12 mouse cellular contexts compared by ENCODE assay signal in the genomic region with DNA sequence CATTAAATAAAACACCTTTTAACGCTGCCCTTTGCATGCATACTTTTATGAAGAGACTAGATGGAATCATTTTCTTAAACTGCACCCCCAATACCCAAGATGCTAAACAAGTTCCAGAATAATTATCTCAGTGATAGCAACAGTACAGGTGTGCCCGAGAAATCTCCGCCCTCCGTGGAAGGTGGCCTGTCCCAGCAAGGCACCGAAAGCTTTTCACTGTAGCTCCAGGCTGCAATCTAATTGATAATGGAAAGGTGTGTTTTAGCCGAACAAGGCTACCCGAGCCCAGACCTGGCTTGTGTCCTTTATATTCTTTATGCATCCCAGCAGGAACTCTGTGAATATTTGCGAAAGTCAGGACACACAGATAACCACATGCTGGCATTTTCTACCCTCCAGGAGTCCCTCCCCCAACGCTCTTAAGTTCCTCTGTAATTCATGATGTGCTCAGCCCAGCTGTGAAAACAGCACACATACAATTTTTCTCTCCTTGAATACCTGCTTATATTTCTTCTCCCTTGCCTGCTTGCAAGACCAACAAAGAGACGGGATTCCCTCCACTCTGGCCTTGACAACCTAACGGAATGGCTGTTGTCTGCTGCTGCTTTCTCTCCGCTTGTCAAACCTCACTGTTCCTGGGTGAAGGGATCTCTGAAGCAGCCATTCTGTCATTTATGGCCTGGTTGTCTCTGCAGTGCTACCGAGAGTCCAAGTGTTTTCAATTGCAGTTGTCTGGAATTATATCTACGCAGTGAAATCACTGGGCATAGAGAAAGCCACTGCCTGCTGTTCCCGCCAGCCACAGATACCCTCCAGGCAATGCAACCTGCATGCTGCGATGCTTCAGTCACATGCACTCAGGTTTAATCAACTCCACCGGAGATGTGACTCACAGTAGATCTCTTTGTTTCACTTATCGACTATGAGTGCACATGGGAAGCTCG.
DNase-seq lines count a peak whose midpoint lies in the region; ATAC-seq and TF ChIP-seq lines count a peak whose summit lies in the region.
"Had no signal": no experiment of that assay in that cellular context is flagged by ENCODE, and none has a peak within 500 bp of the region (broad histone marks: within the 10 kb centered on the region; RNA-seq: fewer than 3 reads in every experiment).

No protein-coding gene starts in this region.

- no peak for DNase-seq in heart, postnatal 0 days (ENCODE audit: low spot score)
- no peak for DNase-seq in heart, postnatal 36 days
- DNase-seq in spleen, postnatal 36 days (ENCODE audit: low spot score in 2 of 2) = no peak
- no peak for DNase-seq in lung, adult 2 months
- no peak for DNase-seq in cerebellum, adult 9-11 months
- DNase-seq: kidney, adult 11 months; thymus, postnatal 14 days had no signal

- no peak overlapping the region for H3K27ac ChIP-seq in heart, postnatal 0 days (ENCODE audit: low read depth)
- peak overlapping the region; percentile 2; the same call in 1 of the 2 replicates for H3K27ac ChIP-seq in forebrain, embryonic 16.5 days (ENCODE audit: low read length)
- H3K27ac ChIP-seq in limb, embryonic 13.5 days = no peak overlapping the region
- no peak overlapping the region for H3K27ac ChIP-seq in stomach, embryonic 15.5 days
- H3K27ac ChIP-seq: liver, embryonic 12.5 days had no signal

- no peak for TF ChIP-seq CTCF in heart, postnatal 0 days (IDR thresholded peaks at IDR 0.05; ENCODE audit: low read depth)
- TF ChIP-seq CTCF in lung, adult 2 months (IDR thresholded peaks at IDR 0.05; ENCODE audit: insufficient read depth, low read length) = no peak

- intact Hi-C loops in heart, postnatal 36 days (cut with DNase I) = no loop called here

- no peak overlapping the region for H3K4me3 ChIP-seq in heart, postnatal 0 days (ENCODE audit: low read depth, low read length)
- no peak overlapping the region for H3K4me3 ChIP-seq in forebrain, embryonic 16.5 days (replicated peaks; ENCODE audit: low read length)
- H3K4me3 ChIP-seq in limb, embryonic 13.5 days = peak overlapping the region; percentile 4; the same call in 1 of the 2 replicates
- no peak overlapping the region for H3K4me3 ChIP-seq in stomach, embryonic 15.5 days (replicated peaks)
- H3K4me3 ChIP-seq in lung, adult 2 months (replicated peaks; ENCODE audit: extremely low read depth, low read depth, low read length) = no peak overlapping the region
- H3K4me3 ChIP-seq: liver, embryonic 12.5 days; megakaryocyte, embryonic 14.5 days had no signal

- H3K4me2 ChIP-seq in heart, postnatal 0 days (ENCODE audit: low read depth, low read length) = peak overlapping the region; percentile 10; the same call in 1 of the 2 replicates
- peak overlapping the region; percentile 5; the same call in 1 of the 2 replicates for H3K4me2 ChIP-seq in forebrain, embryonic 16.5 days (ENCODE audit: low read length)
- H3K4me2 ChIP-seq in limb, embryonic 13.5 days (replicated peaks) = peak overlapping the region; percentile 40
- H3K4me2 ChIP-seq in stomach, embryonic 15.5 days = no peak overlapping the region
- H3K4me2 ChIP-seq: liver, embryonic 12.5 days had no signal

- no peaks in the 10 kb centered on the region for H3K4me1 ChIP-seq in heart, postnatal 0 days (ENCODE audit: control insufficient read depth, insufficient read depth)
- peaks cover 6% of the 10 kb centered on the region for H3K4me1 ChIP-seq in forebrain, embryonic 16.5 days (replicated peaks; ENCODE audit: control insufficient read depth, insufficient read depth, low read length)
- peaks cover 31% of the 10 kb centered on the region for H3K4me1 ChIP-seq in limb, embryonic 13.5 days
- no peaks in the 10 kb centered on the region for H3K4me1 ChIP-seq in stomach, embryonic 15.5 days
- H3K4me1 ChIP-seq in lung, adult 2 months (ENCODE audit: control insufficient read depth, insufficient read depth, low read length) = no peaks in the 10 kb centered on the region
- H3K4me1 ChIP-seq: liver, embryonic 12.5 days; megakaryocyte, embryonic 14.5 days had no signal

- no peaks in the 10 kb centered on the region for H3K27me3 ChIP-seq in heart, postnatal 0 days (ENCODE audit: control insufficient read depth, insufficient read depth, low read length)
- no peaks in the 10 kb centered on the region for H3K27me3 ChIP-seq in forebrain, embryonic 16.5 days (replicated peaks; ENCODE audit: control insufficient read depth, insufficient read depth, low read length)
- no peaks in the 10 kb centered on the region for H3K27me3 ChIP-seq in limb, embryonic 13.5 days
- H3K27me3 ChIP-seq in stomach, embryonic 15.5 days (replicated peaks) = no peaks in the 10 kb centered on the region
- H3K27me3 ChIP-seq: liver, embryonic 12.5 days; megakaryocyte, embryonic 14.5 days had no signal

- TF ChIP-seq POLR2A in lung, adult 2 months (IDR thresholded peaks at IDR 0.05; ENCODE audit: borderline replicate concordance, extremely low read depth, low read depth, low read length) = no peak

- no peak overlapping the region for H3K9ac ChIP-seq in heart, postnatal 0 days (replicated peaks; ENCODE audit: low read depth, low read length)
- H3K9ac ChIP-seq in forebrain, embryonic 16.5 days (replicated peaks; ENCODE audit: low read depth, low read length) = no peak overlapping the region; the same call in 1 of the 2 replicates
- H3K9ac ChIP-seq in limb, embryonic 13.5 days = peak overlapping the region; percentile 45; the same call in 1 of the 2 replicates
- H3K9ac ChIP-seq in stomach, embryonic 15.5 days = no peak overlapping the region
- H3K9ac ChIP-seq: liver, embryonic 12.5 days had no signal

- 43% methylated on average over 19 of the region's 19 CpGs for WGBS in heart, postnatal 0 days
- WGBS in forebrain, embryonic 16.5 days = 29% methylated on average over 19 of the region's 19 CpGs
- 21% methylated on average over 19 of the region's 19 CpGs for WGBS in limb, embryonic 13.5 days
- 47% methylated on average over 19 of the region's 19 CpGs for WGBS in stomach, embryonic 15.5 days
- 52% methylated on average over 19 of the region's 19 CpGs for WGBS in lung, adult 2 months

- no peak for ATAC-seq in heart, postnatal 0 days (ENCODE audit: insufficient read depth, low read depth)
- peak; percentile 75 for ATAC-seq in forebrain, embryonic 16.5 days
- ATAC-seq in limb, embryonic 13.5 days (ENCODE audit: low FRiP score, low read depth) = no peak
- peak; percentile 47; the same call in 1 of the 2 replicates for ATAC-seq in stomach, embryonic 15.5 days (ENCODE audit: insufficient read depth, low FRiP score, low read depth)
- ATAC-seq: liver, embryonic 12.5 days had no signal

- no peaks in the 10 kb centered on the region for H3K9me3 ChIP-seq in heart, postnatal 0 days (replicated peaks; ENCODE audit: control insufficient read depth, low read length)
- H3K9me3 ChIP-seq in forebrain, embryonic 16.5 days (ENCODE audit: control insufficient read depth, low read length) = no peaks in the 10 kb centered on the region
- H3K9me3 ChIP-seq in limb, embryonic 13.5 days = no peaks in the 10 kb centered on the region
- no peaks in the 10 kb centered on the region for H3K9me3 ChIP-seq in stomach, embryonic 15.5 days
- H3K9me3 ChIP-seq: liver, embryonic 12.5 days had no signal

- TF ChIP-seq EP300 in heart, postnatal 0 days (IDR thresholded peaks at IDR 0.05; ENCODE audit: low read depth) = no peak

- no peaks in the 10 kb centered on the region for H3K36me3 ChIP-seq in heart, postnatal 0 days (replicated peaks; ENCODE audit: control insufficient read depth, insufficient read depth, low read length)
- no peaks in the 10 kb centered on the region for H3K36me3 ChIP-seq in forebrain, embryonic 16.5 days (ENCODE audit: control insufficient read depth, insufficient read depth)
- H3K36me3 ChIP-seq in limb, embryonic 13.5 days = no peaks in the 10 kb centered on the region
- H3K36me3 ChIP-seq in stomach, embryonic 15.5 days = no peaks in the 10 kb centered on the region
- H3K36me3 ChIP-seq: liver, embryonic 12.5 days had no signal

Comparison
In these comparisons a context has a peak if more than half of its experiments do, and no peak if none do; other contexts are left out.
1. ATAC-seq: peak in forebrain, embryonic 16.5 days (single experiment) and stomach, embryonic 15.5 days (single experiment); none in heart, postnatal 0 days (single experiment) and limb, embryonic 13.5 days (single experiment).